In genomic region chr14:118232381-118232970, GRCm38 (mm10) we compare ENCODE assay signal across 12 mouse cellular contexts. TPM values are rescaled to one million over a fixed set of nuclear protein-coding genes. Genes with fewer than 3 reads are reported as not detected.
A peak's percentile ranks its signal among the peaks of the same experiment; 100 is the strongest.
DNase-seq lines count a peak whose midpoint lies in the region; ATAC-seq and TF ChIP-seq lines count a peak whose summit lies in the region.
"Had no signal": no experiment of that assay in that cellular context is flagged by ENCODE, and none has a peak within 500 bp of the region (broad histone marks: within the 10 kb centered on the region; RNA-seq: fewer than 3 reads in every experiment).

No protein-coding gene starts in this region.

- WGBS in hindbrain, embryonic 11.5 days, result 1% methylated on average over 8 of the region's 8 CpGs
- 10% methylated on average over 8 of the region's 8 CpGs for WGBS in midbrain, postnatal 0 days

- H3K4me3 ChIP-seq in hindbrain, embryonic 11.5 days (ENCODE audit: low read depth, low read length), result peak overlapping the region; percentile 19; the same call in 1 of the 2 replicates
- H3K4me3 ChIP-seq in midbrain, postnatal 0 days (ENCODE audit: low read depth, low read length), result peak overlapping the region; percentile 13; the same call in 1 of the 2 replicates
- H3K4me3 ChIP-seq: left cerebral cortex, adult 2 months had no signal

- peaks cover 9% of the 10 kb centered on the region for H3K4me1 ChIP-seq in hindbrain, embryonic 11.5 days (replicated peaks; ENCODE audit: control insufficient read depth, insufficient read depth, low read length)
- 0 out of 2 replicates have a peak, but pooled peaks cover 4% of the 10 kb centered on the region for H3K4me1 ChIP-seq in midbrain, postnatal 0 days (ENCODE audit: insufficient read depth, low read length)

- TF ChIP-seq CTCF in brain, embryonic 14.5 days (IDR thresholded peaks at IDR 0.05; ENCODE audit: borderline replicate concordance, extremely low read depth, insufficient read depth, insufficient read length), result no peak
- TF ChIP-seq CTCF in midbrain, postnatal 0 days (IDR thresholded peaks at IDR 0.05), result no peak

- peaks cover 39% of the 10 kb centered on the region for H3K27me3 ChIP-seq in hindbrain, embryonic 11.5 days (ENCODE audit: control insufficient read depth, insufficient read depth, low read length)
- peaks cover 52% of the 10 kb centered on the region for H3K27me3 ChIP-seq in midbrain, postnatal 0 days (ENCODE audit: insufficient read depth, low read length)

- peak; percentile 78 for DNase-seq in brain, embryonic 14.5 days (ENCODE audit: low read depth)
- DNase-seq in embryo, embryonic 9.5 days (ENCODE audit: extremely low spot score), result peak; percentile 54
- peak; percentile 60 for DNase-seq in hindbrain, embryonic 11.5 days (ENCODE audit: low spot score)
- no peak for DNase-seq in midbrain, postnatal 0 days (ENCODE audit: low spot score)
- no peak for DNase-seq in kidney, adult 11 months
- DNase-seq in kidney, postnatal 25 days, result no peak
- DNase-seq: cerebellum, adult 11 months; kidney, adult 18-20 months; liver, postnatal 0 days had no signal

- ATAC-seq in hindbrain, embryonic 11.5 days (ENCODE audit: low FRiP score), result no peak
- ATAC-seq in midbrain, postnatal 0 days (ENCODE audit: low FRiP score), result no peak
- ATAC-seq in frontal cortex, adult (ENCODE audit: low TSS enrichment), result no peak
- ATAC-seq: liver, postnatal 0 days had no signal

- peak overlapping the region; percentile 48 for H3K4me2 ChIP-seq in hindbrain, embryonic 11.5 days (replicated peaks; ENCODE audit: low read depth, low read length)
- H3K4me2 ChIP-seq in midbrain, postnatal 0 days (ENCODE audit: low read depth, low read length, poor library complexity, severe bottlenecking), result peak overlapping the region; percentile 43

- H3K9ac ChIP-seq in hindbrain, embryonic 11.5 days (ENCODE audit: low read depth, low read length), result 0 out of 2 replicates have a peak overlapping the region, but pooled peaks have one; percentile 25
- H3K9ac ChIP-seq in midbrain, postnatal 0 days (replicated peaks; ENCODE audit: low read length, poor library complexity, severe bottlenecking), result 0 out of 2 replicates have a peak overlapping the region, but pooled peaks have one; percentile 4
- H3K9ac ChIP-seq: liver, postnatal 0 days had no signal

- H3K27ac ChIP-seq in hindbrain, embryonic 11.5 days (ENCODE audit: low read depth, low read length), result no peak overlapping the region
- peak overlapping the region; percentile 67 for H3K27ac ChIP-seq in midbrain, postnatal 0 days (ENCODE audit: low read depth, low read length)
- H3K27ac ChIP-seq: left cerebral cortex, adult 2 months had no signal

- no peaks in the 10 kb centered on the region for H3K36me3 ChIP-seq in hindbrain, embryonic 11.5 days (ENCODE audit: control insufficient read depth, insufficient read depth, low read length)
- no peaks in the 10 kb centered on the region for H3K36me3 ChIP-seq in midbrain, postnatal 0 days (ENCODE audit: insufficient read depth, low read length)

- H3K9me3 ChIP-seq in hindbrain, embryonic 11.5 days (ENCODE audit: control insufficient read depth, low read length), result no peaks in the 10 kb centered on the region
- H3K9me3 ChIP-seq in midbrain, postnatal 0 days (ENCODE audit: low read length), result no peaks in the 10 kb centered on the region

- no peak for TF ChIP-seq POLR2A in brain, embryonic 14.5 days (IDR thresholded peaks at IDR 0.05; ENCODE audit: borderline replicate concordance, extremely low read depth, insufficient read depth, insufficient read length, poor library complexity, severe bottlenecking)

RNA-seq across cellular contexts. Expression of gene Sox21, which starts 4.4 kb away (rescaled TPM):
- 28.5 and 31.1 TPM in 2 replicates for polyA plus RNA-seq in brain, embryonic 14.5 days (2012; rRNA removed)
- polyA plus RNA-seq in hindbrain, embryonic 11.5 days (2014; fragmentation: Nextera tagmentation; extraction: Ambion mirVana), result 10.7 and 12.6 TPM in 2 replicates
- total RNA-seq in midbrain, postnatal 0 days (2014; rRNA removed), result 27.8 and 37.9 TPM in 2 replicates
- 6.4 and 7.4 TPM in 2 replicates for polyA plus RNA-seq in midbrain, postnatal 0 days (2015; fragmentation: Nextera tagmentation; extraction: Ambion mirVana)
- polyA plus RNA-seq: liver, postnatal 0 days had no signal

RNA-seq across cellular contexts. Expression of gene Gm9376, which starts 34.3 kb away (rescaled TPM):
- not detected in 2 replicates for polyA plus RNA-seq in brain, embryonic 14.5 days (2012; rRNA removed)
- not detected in 2 replicates for polyA plus RNA-seq in hindbrain, embryonic 11.5 days (2014; fragmentation: Nextera tagmentation; extraction: Ambion mirVana)
- not detected in 2 replicates for total RNA-seq in midbrain, postnatal 0 days (2014; rRNA removed)
- polyA plus RNA-seq in midbrain, postnatal 0 days (2015; fragmentation: Nextera tagmentation; extraction: Ambion mirVana), result not detected in 2 replicates
- total RNA-seq: heart, adult 18-20 months; left cerebral cortex, adult 2 months had no signal
- polyA plus RNA-seq: liver, postnatal 0 days had no signal

Comparison
In these comparisons a context has a peak if more than half of its experiments do, and no peak if none do; other contexts are left out.
1. DNase-seq: peak in brain, embryonic 14.5 days (single experiment), embryo, embryonic 9.5 days (single experiment) and hindbrain, embryonic 11.5 days (single experiment); none in midbrain, postnatal 0 days (single experiment), kidney, adult 11 months (single experiment) and kidney, postnatal 25 days (0 of 2).